Mouse (Mus musculus): ENCODE measurements around the gene Ncam1.

Gene Ncam1

DNA sequence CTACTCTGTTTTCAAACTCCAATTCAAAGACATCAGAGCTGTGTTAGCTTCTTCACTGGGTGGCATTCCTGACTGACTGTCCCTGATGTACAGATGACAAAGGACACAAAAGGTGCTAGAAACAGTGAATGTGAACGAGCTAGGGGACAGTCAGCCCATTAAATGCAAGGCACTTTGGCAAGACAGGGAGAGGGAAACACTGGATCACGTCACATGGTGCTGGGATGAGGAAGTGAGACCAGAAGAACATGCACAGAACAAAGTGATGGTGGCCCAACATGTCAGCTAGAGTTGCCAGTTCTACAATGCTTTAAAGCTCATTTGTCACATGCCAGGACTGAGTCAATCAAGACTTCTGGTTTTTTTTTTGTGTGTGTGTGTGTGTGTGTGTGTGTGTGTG, 247.4 kb downstream of the Ncam1 start:
- no peak for DNase-seq

DNA sequence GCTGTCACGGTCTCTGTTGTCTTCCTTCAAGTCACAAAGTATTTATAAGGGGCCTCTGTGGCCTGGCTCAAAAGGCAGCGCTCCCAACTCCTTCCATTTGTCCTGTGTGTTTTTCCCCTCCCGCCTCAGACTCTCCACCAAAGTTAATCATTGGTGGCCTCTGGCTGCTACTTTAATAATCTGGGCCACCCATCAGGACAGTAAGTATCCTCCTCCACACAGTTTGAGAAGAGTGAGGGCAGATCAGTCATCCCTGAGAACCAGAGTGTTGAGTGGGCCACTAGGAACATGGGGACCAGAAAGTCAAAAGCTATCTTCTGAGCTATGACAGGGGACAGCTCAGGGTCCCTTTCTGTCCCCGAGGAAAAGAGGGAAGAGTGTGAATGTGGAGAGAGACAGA, 256.1 kb downstream of the Ncam1 start:
- DNase-seq, result no peak

DNA sequence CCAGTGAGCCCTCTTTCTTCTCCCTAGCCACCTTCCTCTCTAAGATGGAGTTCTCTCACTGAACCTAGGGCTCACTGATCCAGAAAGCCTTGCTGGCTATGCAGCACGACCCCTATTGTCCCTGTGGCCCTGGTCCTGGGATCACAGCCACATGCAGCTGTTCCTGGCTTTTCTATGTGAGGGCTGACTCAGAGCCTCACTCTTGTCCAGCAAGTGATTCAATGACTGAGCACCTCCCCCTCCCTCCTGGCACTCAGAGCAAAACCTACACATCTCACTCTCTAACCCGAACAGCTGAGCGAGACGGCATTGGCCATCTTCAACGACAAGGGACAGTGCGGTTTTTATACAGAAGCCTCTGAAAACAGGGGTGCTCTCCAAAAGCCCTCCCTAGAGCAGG, 260.9 kb downstream of the Ncam1 start:
- no peak for DNase-seq

DNA sequence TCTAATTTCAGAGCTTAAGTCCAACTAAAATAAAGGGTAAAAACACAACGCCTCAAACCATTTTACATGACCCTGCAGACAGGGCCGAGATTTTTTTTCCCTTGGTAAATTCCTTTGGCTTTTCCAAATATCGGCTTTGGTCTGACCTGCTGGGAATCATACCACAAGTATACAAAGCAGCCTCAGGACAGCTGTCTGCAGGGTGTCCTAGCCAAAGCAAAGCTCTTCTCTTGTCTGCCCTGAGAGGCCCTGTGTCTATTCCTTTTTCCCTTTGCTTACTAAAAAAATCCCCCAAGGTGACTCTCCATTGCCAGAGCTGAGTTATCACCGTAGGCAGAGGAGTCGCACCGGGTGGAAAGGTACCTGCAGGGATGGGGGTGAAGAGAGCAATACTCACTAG, 262.1 kb downstream of the Ncam1 start:
- DNase-seq, result no peak

DNA sequence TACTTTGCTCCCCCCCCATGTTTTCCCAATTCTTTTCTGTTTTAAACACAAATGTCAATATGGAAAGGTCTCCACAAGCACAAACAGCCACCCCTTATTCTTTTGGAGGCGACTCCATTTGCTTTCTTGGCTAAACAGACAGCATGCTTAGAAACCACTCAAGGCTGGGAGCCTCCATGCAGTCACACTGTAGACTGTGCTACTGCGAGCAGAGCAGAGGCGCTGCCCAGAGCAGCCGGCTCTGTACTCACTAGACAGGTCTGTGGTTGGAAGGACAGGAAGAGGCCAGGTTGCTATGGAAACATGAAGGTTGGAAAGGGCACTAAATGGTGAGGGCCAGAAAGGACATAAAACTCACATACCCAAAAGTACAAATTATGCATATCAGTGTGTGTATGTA, 263.8 kb downstream of the Ncam1 start:
- no peak for DNase-seq

DNA sequence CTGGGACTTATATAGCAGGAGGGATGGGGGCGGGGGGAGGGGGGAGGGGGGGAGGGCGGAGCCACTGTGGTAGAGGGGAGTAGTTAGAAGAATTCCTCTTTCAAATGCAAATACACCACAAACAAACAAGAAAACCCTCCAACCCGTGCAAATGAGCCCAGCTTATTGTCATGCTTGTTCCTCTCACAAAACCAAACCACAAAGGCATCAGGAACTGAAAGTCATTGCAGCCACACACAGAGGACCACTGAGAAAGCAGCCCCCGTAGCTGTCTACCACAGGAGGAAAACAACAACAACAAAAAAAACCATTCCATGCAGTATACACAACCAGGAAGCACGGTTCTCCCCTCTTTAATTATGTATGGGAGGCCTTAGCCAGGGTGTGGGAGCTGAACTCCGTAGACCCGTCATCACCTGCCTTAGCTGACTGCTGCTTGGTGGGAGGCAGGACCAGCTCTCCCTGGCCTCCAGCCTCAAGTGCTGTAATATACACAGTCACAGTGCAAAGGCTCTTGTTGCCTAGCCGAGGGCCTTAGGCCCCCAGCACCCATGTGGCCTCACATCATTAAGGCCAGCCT, 264.7 kb downstream of the Ncam1 start:
- no peak for DNase-seq

DNA sequence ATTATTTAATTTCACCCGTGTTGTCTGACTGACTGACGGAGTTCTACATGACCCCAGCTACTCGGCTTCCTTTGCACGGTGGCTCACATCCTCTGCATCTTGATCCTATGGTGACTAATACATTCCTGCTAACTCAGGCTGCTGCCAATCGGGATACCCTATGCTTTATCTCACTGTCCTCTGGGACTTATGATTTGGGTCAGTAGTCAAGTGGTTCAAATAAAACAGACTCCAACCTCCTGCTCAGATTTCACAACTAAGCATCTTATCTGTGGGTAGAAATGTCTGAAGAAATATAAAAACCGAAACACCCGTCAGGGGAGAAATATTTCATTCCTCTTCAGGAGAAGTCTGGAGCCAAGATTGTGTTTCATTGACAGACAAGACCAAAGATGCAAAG, 265.3 kb downstream of the Ncam1 start:
- DNase-seq, result no peak

DNA sequence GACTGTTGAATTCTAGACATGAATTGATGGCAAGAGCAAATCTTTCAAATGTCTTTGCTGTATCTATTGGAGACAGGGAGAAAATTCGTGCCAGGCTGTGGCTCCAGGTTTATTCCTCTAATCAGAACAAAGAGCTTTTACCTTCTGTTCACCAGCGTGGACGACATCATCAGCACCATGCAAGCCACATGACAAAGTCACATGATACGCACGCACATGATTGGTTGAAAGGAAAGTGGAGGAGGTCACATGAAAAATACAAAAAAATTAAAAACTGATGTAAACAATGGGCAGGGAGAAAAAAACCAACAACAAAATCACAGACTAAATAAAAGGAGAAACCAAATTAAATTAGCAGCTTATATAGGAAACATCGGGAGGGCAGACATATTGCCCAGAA, 266.9 kb downstream of the Ncam1 start:
- DNase-seq, result no peak

DNA sequence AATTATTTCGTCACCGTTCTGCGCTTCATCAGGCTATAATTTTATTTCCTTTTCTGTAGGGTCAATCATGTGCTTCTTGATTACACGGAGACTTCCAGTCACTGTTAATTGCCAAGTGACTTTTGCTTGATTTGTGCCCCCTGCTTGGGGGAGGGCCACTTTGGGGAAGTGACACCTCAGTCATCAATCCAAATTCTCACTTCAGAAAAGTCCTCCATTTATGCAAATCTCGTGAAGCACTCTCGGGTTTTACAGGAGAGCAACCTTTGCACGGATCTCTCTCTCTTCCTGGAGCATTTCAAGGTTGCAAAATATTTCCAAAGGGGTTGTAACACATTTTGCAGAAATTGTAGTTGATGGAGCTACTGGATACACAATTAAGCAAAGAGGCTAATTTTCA, 267.5 kb downstream of the Ncam1 start:
- DNase-seq, result no peak

DNA sequence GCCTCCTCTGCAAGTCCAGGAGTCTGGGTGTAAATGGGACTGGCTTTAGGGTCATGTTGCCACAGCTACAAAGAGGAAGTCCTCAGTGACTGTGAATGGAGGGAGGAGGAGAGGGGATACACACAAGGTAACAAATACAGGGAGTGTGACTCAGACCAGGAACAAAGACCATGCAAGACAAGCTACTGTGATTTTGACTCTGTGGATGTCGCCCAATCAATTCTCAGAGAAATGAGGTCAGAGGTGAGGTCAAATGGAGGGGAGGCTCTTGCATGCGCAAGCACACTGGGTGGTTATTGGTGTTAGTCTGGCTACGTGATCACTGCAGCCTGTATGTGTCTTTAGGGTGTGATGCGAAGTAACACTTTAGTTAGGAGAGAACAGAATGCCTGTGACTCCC, 268.0 kb downstream of the Ncam1 start:
- no peak for DNase-seq

DNA sequence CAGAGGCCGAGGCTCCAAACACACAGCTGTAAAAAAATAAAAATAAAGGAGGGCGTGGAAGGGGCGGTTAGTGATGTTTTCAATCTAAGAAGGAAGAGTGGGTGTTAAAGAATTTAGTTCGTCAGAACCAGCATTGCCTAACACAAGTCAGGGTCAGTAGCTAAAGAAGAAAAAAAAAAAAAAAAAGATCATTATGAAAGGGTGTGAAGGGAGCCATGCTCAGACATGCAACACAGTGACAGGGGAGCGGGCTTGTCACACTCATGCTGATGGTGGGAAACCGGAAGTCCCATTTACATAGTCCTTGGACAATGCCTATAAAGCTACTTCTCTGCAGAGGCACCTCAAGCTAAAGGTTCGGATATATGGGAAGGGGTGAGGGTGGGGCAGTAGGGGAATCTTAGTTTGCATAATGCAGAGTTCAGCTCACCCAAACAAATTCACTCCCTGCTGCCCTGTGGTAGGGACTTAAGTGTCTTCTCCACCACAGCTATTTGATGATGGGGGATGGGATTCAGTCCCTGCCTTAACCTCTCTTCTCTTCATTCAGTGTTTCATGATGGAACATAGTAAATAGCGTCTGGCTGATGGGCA, 269.3 kb downstream of the Ncam1 start:
- DNase-seq, result no peak

DNA sequence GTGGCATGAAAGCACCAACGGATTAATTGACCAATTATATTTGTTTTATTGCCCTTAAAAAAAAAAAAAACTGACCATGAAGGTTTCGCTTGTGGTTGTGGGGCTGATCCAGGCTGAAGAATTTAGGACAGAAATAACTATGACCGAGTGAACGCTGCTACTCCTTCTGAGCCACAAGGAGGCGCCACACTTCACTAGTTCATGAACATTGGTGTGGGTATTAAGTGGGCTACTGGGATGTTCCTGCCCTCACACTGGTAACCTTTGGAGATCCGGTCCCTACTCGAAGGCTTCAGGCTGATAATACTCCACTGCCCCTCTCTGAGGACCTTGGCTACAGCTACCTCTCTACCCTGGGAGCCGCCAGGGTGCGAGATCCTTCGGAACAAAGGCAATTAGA, 269.8 kb downstream of the Ncam1 start:
- DNase-seq, result peak in 1 of 2 experiments; percentile 20

DNA sequence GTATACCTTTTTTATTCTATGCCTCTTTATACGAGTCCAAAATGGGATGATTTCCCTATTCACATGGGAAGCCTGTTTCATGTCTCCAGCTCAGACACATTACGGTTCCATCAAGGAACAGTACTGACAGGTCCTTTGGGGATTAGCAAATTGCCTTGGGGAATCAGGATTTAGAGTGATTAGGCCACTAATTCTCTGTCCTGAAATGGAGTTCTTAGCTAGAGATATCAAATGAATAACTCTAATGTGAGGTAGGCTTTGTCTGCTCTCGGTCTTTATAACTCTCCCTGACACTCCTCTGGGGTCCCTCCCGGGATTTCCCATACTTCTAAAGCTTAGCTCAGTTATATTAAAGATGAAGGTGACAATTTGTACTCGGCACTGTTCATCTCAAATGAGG, 270.7 kb downstream of the Ncam1 start:
- no peak for DNase-seq

DNA sequence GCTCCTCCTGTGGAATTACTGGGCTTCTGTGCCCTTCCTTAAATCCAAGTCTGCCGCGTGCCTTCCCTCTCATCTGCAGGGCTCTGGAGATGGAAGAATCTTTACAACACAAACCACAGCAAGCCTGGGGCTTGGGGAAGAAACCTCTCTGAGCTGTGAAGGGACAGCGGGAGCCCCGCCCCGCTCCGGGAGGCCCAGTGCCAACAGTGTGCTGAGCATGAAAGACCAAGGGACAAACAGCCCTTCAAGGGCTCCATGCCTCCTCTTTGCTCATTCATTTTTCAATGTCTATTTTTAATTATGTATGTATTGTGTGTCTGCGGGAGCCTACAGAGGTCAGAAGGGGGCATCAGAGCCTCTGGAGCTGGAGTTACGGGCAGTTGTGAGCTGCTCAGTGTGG, 271.4 kb downstream of the Ncam1 start:
- no peak for DNase-seq

DNA sequence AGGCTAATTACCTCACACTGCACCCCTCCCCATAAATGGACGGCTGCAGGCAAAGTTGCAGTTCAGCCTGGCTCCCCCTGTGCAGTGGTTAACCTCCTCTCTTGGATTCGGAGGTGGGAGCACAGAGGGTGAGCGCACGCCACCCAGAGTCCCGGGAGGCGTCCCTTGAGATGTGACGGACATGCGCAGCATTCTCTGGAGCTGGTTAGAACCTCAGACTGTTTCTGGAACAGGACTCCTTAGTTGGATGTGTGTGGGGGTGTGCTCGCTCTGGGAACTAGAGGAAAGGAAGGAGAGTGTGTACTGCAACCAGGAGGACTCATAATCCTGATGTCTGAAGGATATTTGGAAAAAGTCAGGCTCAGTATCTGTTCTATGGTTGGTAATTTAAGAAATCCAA, 274.0 kb downstream of the Ncam1 start:
- no peak for DNase-seq

DNA sequence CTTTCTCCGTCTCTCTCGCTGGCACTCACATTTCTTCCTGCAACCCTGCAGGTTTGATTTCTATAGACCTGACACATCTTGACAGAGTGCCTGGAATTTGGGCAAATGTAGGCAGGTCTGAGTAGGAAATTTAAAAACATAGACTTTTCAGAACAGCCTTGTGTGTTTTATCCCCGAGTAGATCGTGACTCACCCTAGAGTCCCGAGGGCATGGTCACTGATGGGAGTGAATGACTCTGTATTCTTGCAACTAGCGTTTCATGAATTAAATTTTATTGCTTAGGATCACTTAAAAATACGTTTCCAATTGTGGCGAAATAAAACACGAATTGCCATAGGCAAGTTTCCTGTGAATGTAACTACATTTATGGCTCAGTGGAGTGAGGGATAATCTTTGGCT, 274.8 kb downstream of the Ncam1 start:
- DNase-seq, result no peak

DNA sequence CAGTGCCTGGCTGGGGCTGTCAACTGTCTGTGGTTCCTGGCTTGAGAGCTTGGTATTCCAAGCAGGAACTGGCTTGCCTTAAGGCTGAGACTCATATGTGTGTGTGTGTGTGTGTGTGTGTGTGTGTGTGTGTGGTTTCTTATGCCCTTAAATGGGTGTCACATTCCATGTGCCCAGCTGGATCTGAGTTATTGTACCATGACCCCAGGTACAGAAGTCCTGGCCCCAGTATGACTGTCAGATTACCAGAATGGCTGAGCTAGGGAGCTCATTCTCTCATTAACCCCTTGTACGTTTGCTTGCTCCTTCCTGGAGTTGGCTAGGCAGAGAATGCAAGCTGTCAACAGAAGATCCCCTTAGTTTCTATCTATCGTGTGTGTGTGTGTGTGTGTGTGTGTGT, 284.4 kb downstream of the Ncam1 start:
- peak; percentile 40 to 67 for DNase-seq

DNA sequence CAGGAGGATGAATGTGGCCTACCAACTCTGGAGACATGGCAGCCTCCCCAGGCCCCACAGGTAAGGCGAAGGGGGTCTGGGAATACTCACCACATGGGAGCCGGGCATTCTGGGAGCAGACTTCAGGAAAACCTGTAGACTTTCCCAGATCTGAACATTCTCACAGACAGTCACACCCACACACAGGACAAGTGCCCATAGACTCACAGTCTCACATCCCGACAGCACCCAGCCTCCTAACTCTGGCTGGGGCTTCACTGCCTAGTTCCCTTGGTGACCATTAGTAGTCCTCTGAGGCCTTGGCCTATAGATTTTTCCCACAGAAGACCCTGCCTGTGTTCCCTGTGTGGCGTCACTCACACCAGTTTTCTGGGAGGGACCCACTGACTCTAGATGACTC, 288.1 kb downstream of the Ncam1 start:
- DNase-seq, result no peak

DNA sequence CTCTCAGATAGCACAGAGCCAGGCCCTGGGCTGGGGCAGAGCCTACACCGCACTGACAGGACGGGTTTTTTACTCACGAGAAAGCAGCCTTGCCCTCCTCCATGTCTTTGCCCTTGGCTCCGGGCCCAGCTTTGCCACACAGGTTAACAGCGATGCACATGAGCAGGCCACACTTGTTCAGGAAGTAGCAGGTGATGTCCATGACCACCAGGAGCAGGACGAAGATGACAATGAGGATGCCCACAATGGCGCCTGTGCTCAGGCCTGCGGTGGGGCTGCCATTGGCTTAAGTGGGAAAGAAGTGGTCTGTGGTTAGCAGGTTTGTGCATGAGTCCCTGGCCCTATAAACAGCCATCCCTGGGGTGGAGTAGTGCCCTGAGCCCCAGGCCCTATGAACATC, 289.1 kb downstream of the Ncam1 start:
- no peak for DNase-seq

DNA sequence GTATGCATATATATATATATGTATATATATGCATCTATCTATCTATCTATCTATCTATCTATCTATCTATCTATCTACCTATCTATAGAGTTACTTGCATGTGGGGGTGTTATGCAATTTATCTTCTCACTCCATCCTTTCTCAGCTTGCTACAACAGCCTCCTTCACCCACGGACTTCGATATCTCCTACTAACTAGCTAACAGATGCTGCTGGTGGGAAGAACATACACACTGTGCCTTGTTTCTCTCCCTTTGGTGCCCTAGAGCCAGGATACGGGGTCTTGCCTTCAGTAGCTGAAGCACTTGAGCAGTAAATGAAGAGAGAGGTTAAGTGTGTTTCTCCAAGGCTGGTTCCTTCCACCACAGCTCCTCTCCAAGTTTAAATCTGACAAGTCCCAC, 289.6 kb downstream of the Ncam1 start:
- DNase-seq, result no peak

DNA sequence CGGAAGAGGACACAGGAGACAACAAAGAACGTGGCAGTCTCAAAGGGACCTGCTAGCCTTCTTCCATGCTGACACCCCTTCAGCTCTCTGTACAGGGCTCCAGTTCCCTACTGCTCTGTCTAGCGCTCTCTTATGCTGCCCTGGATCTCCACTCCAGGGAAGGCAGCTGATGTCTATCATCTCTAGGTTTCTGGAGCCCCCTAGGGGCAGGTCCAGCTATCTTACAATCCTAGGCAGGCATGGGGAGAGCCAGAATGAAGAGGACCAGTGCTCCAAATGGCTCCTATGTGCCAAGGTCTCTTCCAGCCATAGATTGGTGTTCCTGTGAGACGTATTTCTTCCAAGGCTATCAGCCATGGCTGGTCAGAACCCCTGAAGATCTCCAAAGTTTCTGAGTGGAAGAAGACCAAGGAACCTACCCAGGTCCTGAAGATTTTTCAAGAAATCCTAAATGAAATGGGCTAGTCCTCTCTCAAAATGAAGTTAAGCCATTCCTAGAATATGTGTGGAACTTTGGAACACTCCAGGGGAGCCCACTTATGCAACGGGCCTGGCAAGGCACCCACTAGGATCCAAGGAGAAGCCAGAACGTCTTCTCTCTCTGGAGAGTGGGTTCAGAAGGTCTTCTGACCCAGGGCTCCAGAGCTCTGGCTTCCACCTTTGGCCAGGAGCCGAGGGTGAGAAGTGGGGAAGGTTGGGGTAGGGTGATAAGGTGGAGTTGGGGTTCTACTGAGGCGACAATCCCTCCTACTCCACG, 290.7 kb downstream of the Ncam1 start:
- DNase-seq, result peak in 1 of 2 experiments; percentile 61

DNA sequence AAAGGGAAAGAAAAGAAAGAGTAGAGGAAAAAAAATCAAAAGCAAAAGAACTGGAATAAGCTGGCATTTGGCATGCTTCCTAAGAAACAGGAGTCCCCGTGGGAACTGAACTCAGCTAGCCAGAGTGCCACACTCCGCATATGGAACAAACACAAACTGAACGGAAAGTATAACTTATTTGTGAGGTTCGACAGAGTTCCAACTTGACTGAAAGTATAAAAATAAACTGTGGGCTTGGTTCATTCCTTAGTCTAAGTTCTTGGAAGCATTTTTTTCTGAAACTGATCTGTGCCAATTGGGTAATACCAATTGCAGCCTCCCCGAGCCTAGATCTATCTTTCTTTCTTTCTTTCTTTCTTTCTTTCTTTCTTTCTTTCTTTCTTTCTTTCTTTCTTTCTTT, 294.1 kb downstream of the Ncam1 start:
- DNase-seq, result no peak

DNA sequence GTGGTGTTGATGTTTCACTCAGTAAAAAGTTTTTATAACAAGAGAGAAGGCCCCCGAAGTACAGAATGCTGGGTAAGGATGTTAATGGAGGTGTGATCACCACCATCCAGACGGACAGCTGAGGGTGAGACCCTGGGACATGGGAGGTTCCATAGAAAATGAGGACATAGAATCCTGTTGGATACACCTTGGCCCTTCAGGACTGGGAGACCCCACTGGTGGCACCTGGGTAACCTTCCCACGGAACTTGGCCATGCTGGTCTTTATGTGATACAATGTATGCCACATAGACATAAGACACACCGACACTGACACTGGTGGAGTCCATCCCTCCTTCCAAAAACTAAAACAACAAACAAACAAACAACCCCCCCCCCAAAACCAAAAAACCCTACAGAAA, 296.5 kb downstream of the Ncam1 start:
- no peak for DNase-seq

DNA sequence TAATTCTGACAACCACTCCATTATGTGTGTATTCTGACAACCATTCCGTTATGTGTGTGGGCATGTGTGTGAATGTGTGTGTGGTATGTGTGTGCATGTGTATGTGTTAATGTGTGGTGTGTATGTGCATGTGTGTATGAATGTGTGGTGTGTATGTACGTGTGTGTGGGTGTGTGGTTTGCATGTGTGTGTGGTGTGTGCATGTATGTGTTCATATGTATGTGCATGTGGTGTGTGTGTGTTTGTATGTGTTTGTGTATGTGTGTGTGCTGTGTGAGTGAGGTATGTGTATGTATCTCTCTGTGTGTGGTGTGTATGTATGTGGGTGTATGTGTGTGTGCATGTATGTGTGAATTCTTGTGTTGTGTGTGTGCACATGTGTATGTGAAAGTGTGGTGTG, 298.8 kb downstream of the Ncam1 start:
- no peak for DNase-seq

All from kidney, postnatal 25 days (tissue).